Mouse (Mus musculus) ES-Bruce4 (cell line): Measurements from ENCODE around the gene Cabp4.

Experiments used
- CTCF ChIP-seq: IDR thresholded peaks from one replicate; pipeline ENCODE4 v1.8.1; 2011; ENCODE audit warnings: low read depth, low read length
- EP300 ChIP-seq: IDR thresholded peaks from 2 replicates; pipeline ENCODE4 v1.6.1; 2011; ENCODE audit warnings: low read depth, low read length; ENCODE audit not compliant: insufficient read depth
- POLR2A ChIP-seq: IDR thresholded peaks from one replicate; pipeline ENCODE4 v1.8.1; 2011; ENCODE audit warnings: low read length; ENCODE audit not compliant: insufficient read depth

- TF ChIP-seq CTCF (no peak), POLR2A (no peak), EP300 (no peak)
Observed at GRCm38 (mm10) chr19:4166678-4167476, 23.0 kb upstream of the Cabp4 start.
